Mouse (Mus musculus): ENCODE data around the gene Ece1.

Gene Ece1

DNA sequence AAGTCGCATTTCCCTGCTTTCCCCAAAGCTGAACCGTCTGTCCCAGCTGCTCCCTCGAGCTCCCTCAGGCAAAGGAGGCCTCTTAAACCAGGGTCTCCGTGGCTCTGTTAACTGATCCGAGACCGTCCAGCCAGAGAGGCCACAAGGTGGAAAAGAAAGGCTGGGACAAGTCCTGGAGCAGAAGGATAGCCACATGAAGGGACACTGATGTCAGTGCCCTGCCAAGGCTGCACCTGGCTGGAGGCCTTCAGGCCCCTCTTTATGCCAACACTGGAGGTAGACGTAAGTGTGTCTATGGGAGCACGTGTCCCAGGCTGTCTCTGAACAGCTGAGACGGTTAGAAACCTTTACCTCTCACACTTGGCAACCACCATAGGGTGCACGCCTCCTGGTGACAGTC, 57.1 kb downstream of the Ece1 start:
- DNase-seq, result no peak

DNA sequence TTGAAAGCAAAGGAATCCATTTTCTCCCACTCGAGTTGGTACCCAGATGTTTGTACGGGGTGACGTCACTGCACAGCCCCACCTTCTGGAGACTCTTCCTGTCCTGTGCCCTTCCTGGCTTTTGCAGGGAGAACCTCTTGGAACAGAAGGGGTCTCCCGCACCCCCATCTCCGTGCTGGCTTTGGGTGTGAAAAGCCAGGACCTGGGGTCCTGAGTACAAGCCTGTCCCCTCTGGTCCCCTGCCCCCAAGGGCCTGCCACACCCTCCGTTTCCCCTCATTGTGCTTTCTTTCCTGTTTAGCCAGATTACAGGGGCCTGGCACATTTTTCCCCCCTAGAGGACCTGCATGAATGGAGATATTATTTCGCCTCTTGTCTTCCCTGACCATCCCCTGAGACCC, 58.0 kb downstream of the Ece1 start:
- no peak for DNase-seq

- no peak for DNase-seq
These were observed 58.5 kb downstream of the Ece1 start for GRCm38 (mm10) chr4:137920500-137920961.

DNA sequence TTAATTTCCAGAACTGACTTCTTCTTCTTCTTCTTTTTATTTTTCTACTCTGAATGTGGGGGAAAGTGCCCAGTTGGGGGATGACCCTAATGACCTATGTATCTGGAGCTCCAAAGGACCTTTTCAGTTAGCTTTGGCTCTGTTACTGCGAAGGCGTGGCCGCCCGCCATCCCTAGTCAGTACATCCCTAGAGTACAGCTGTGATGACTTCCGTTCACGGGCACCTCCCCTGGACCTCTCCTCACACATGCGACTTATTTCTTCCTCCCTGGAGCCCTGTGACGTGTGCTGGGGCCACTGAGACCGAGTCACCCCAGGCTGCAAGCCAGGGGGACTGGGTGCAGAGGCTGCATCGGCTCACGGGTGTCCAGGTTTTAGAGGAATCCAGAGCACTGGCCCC, 59.5 kb downstream of the Ece1 start:
- DNase-seq, result no peak

- DNase-seq, result no peak
These were observed 61.0 kb downstream of the Ece1 start for GRCm38 (mm10) chr4:137923052-137923451.

- no peak for DNase-seq
These were observed 63.1 kb downstream of the Ece1 start for GRCm38 (mm10) chr4:137925176-137925575.

GRCm38 (mm10) chr4:137926161-137926560, 64.1 kb downstream of the Ece1 start:
- no peak for DNase-seq

DNA sequence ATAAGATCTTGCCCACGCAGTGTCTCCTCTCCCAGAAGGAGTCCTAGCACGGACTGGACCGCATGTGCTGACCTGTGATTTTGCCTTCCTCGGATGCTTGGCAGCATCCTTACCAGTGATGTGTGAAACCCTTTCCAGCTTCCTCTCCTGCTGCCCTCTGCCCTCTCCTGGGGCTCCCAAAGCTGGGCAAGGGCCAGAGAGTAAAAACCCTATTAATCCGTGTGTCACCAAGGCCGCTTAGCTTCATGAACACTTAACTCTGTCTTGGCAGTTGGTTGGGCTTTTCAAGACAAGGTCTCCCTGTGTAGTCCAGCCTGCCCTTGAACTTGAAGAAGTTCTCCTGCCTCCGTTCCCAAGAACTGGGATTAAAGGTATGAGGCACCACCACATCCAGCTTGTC, 65.1 kb downstream of the Ece1 start:
- no peak for DNase-seq

GRCm38 (mm10) chr4:137927741-137928535, 65.9 kb downstream of the Ece1 start:
- no peak for DNase-seq

- no peak for DNase-seq
These were observed 66.8 kb downstream of the Ece1 start for GRCm38 (mm10) chr4:137928813-137929212.

DNA sequence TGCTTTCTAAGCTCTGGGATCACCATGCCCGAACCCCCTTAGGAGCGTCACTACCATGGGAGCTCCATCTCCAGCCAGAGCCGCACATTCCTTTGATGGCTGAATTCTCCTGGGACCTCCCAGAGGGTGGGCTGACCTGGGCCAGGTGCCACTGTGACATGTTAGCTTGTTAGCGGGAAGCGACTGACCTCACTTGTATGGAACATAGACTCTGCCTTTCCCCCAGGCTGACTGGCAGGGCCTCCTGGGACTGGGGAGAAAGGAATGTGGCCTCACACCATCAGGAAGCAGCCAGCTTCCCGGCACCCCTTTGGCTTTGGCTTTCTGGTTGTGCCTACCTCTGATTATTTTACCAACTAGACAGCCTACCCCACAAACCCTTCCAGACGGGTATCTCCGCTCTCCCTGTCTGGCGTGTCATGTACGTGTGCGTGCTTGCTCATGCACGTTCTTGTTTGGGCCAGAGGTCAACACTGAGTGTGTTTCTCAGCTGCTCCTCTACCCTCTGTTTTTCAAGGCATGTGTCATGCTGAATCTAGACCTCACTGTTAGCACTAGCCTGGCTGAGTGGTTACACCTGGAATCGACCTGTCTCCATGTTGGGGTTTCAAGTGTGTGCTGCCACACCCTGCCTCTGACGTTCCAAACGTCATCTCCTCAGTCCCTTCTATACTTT, 67.4 kb downstream of the Ece1 start:
- DNase-seq, result no peak

- no peak for DNase-seq
These were observed 68.5 kb downstream of the Ece1 start for GRCm38 (mm10) chr4:137930500-137931008.

- no peak for DNase-seq
These were observed 69.1 kb downstream of the Ece1 start for GRCm38 (mm10) chr4:137931009-137931757.

GRCm38 (mm10) chr4:137932554-137933178, 70.6 kb downstream of the Ece1 start:
- no peak for DNase-seq

- DNase-seq, result no peak
These were observed 71.3 kb downstream of the Ece1 start for GRCm38 (mm10) chr4:137933328-137933727.

GRCm38 (mm10) chr4:137936134-137936533, 74.1 kb downstream of the Ece1 start:
- DNase-seq, result no peak

GRCm38 (mm10) chr4:137940061-137940460, 78.0 kb downstream of the Ece1 start:
- no peak for DNase-seq

GRCm38 (mm10) chr4:137941131-137941844, 79.3 kb downstream of the Ece1 start:
- DNase-seq, result no peak

GRCm38 (mm10) chr4:137941871-137942781, 80.1 kb downstream of the Ece1 start:
- no peak for DNase-seq

- DNase-seq, result no peak
These were observed 80.9 kb downstream of the Ece1 start for GRCm38 (mm10) chr4:137942782-137943486.

Measured in spleen, adult 18-20 months (tissue).